Comparison of ENCODE assay signal across 26 mouse cellular contexts in genomic region chr10:60889792-60890191, GRCm38 (mm10). TPM values are rescaled to one million over a fixed set of nuclear protein-coding genes. Genes with fewer than 3 reads are reported as not detected.
DNase-seq lines count a peak whose midpoint lies in the region; ATAC-seq and TF ChIP-seq lines count a peak whose summit lies in the region.
"Had no signal": no experiment of that assay in that cellular context is flagged by ENCODE, and none has a peak within 500 bp of the region (broad histone marks: within the 10 kb centered on the region; RNA-seq: fewer than 3 reads in every experiment).

No protein-coding gene starts in this region.

- H3K27me3 ChIP-seq in hindbrain, postnatal 0 days (ENCODE audit: insufficient read depth, low read length) = no peaks in the 10 kb centered on the region
- no peaks in the 10 kb centered on the region for H3K27me3 ChIP-seq in hindbrain, embryonic 16.5 days (replicated peaks; ENCODE audit: control insufficient read depth, insufficient read depth, low read length)
- no peaks in the 10 kb centered on the region for H3K27me3 ChIP-seq in midbrain, embryonic 14.5 days (ENCODE audit: control insufficient read depth, insufficient read depth, low read length)
- H3K27me3 ChIP-seq in midbrain, embryonic 15.5 days (replicated peaks) = no peaks in the 10 kb centered on the region
- H3K27me3 ChIP-seq: limb, embryonic 13.5 days; liver, embryonic 13.5 days; neural tube, embryonic 12.5 days had no signal

- no peak overlapping the region for H3K27ac ChIP-seq in hindbrain, postnatal 0 days
- no peak overlapping the region for H3K27ac ChIP-seq in hindbrain, embryonic 16.5 days (ENCODE audit: low read depth, low read length)
- H3K27ac ChIP-seq in midbrain, embryonic 14.5 days (replicated peaks; ENCODE audit: low read depth, low read length) = no peak overlapping the region
- no peak overlapping the region for H3K27ac ChIP-seq in midbrain, embryonic 15.5 days
- H3K27ac ChIP-seq: embryonic facial prominence, embryonic 10.5 days; gastrocnemius, adult 2 months; heart, embryonic 10.5 days; hindbrain, embryonic 12.5 days; limb, embryonic 13.5 days; liver, embryonic 13.5 days; neural tube, embryonic 12.5 days; stomach, postnatal 0 days had no signal

- WGBS in hindbrain, postnatal 0 days = 53% methylated on average over 13 of the region's 13 CpGs
- WGBS in hindbrain, embryonic 16.5 days = 68% methylated on average over 13 of the region's 13 CpGs
- 73% methylated on average over 13 of the region's 13 CpGs for WGBS in midbrain, embryonic 14.5 days
- 64% methylated on average over 13 of the region's 13 CpGs for WGBS in midbrain, embryonic 15.5 days

- TF ChIP-seq POLR2A in brain, embryonic 14.5 days (IDR thresholded peaks at IDR 0.05; ENCODE audit: borderline replicate concordance, extremely low read depth, insufficient read depth, insufficient read length, poor library complexity, severe bottlenecking) = no peak

- no peak overlapping the region for H3K4me3 ChIP-seq in hindbrain, postnatal 0 days (ENCODE audit: low read length)
- H3K4me3 ChIP-seq in hindbrain, embryonic 16.5 days (ENCODE audit: low read length) = no peak overlapping the region
- H3K4me3 ChIP-seq in midbrain, embryonic 14.5 days (replicated peaks; ENCODE audit: low read depth, low read length) = no peak overlapping the region
- no peak overlapping the region for H3K4me3 ChIP-seq in midbrain, embryonic 15.5 days
- H3K4me3 ChIP-seq: embryonic facial prominence, embryonic 10.5 days; gastrocnemius, adult 2 months; heart, embryonic 10.5 days; hindbrain, embryonic 12.5 days; limb, embryonic 13.5 days; liver, embryonic 13.5 days; neural tube, embryonic 12.5 days had no signal

- H3K4me2 ChIP-seq in hindbrain, postnatal 0 days (ENCODE audit: low read depth, low read length) = no peak overlapping the region
- H3K4me2 ChIP-seq in hindbrain, embryonic 16.5 days (ENCODE audit: low read length) = no peak overlapping the region
- H3K4me2 ChIP-seq in midbrain, embryonic 14.5 days (ENCODE audit: low read length) = no peak overlapping the region
- no peak overlapping the region for H3K4me2 ChIP-seq in midbrain, embryonic 15.5 days
- H3K4me2 ChIP-seq: hindbrain, embryonic 12.5 days; limb, embryonic 13.5 days; liver, embryonic 13.5 days; lung, embryonic 14.5 days; neural tube, embryonic 12.5 days had no signal

- DNase-seq in cerebellum, postnatal 10 days = peak; percentile 37 to 43
- no peak for DNase-seq in cerebellum, postnatal 4 days (ENCODE audit: low spot score in 2 of 2)
- peak; percentile 31 for DNase-seq in hindbrain, postnatal 0 days (ENCODE audit: low spot score)
- DNase-seq in midbrain, embryonic 14.5 days = peak; percentile 40
- peak; percentile 73 for DNase-seq in brain, embryonic 14.5 days (ENCODE audit: low read depth)
- DNase-seq in c-Kit-positive CD71-positive TER-119-positive erythroid progenitor cells, embryonic 14.5 days (ENCODE audit: low spot score) = no peak
- DNase-seq: adrenal gland, adult 8-10 months; cerebellum, adult 11 months; cerebellum, postnatal 36 days; gastrocnemius, adult 2 months; kidney, postnatal 36 days; liver, embryonic 13.5 days; lung, embryonic 14.5 days; lung, postnatal 4 days; right cerebral cortex, adult 18-20 months; thymus, postnatal 14 days had no signal

- no peak for ATAC-seq in hindbrain, postnatal 0 days
- no peak for ATAC-seq in hindbrain, embryonic 16.5 days
- ATAC-seq in midbrain, embryonic 14.5 days (ENCODE audit: low FRiP score, low TSS enrichment) = no peak
- no peak for ATAC-seq in midbrain, embryonic 15.5 days (replicated peaks)
- ATAC-seq: intestine, embryonic 16.5 days; Patski had no signal

- TF ChIP-seq CTCF in hindbrain, postnatal 0 days (IDR thresholded peaks at IDR 0.05; ENCODE audit: low read depth) = peak; percentile 16; the same call in 1 of the 2 replicates
- TF ChIP-seq CTCF in brain, embryonic 14.5 days (IDR thresholded peaks at IDR 0.05; ENCODE audit: borderline replicate concordance, extremely low read depth, insufficient read depth, insufficient read length) = no peak

- no peaks in the 10 kb centered on the region for H3K9me3 ChIP-seq in hindbrain, postnatal 0 days (ENCODE audit: low read length)
- H3K9me3 ChIP-seq in hindbrain, embryonic 16.5 days (ENCODE audit: control insufficient read depth, low read length) = no peaks in the 10 kb centered on the region
- no peaks in the 10 kb centered on the region for H3K9me3 ChIP-seq in midbrain, embryonic 14.5 days (ENCODE audit: control insufficient read depth, low read length)
- H3K9me3 ChIP-seq in midbrain, embryonic 15.5 days = no peaks in the 10 kb centered on the region
- H3K9me3 ChIP-seq: embryonic facial prominence, embryonic 10.5 days; heart, embryonic 10.5 days; hindbrain, embryonic 12.5 days; limb, embryonic 13.5 days; liver, embryonic 13.5 days; neural tube, embryonic 12.5 days had no signal

- no peaks in the 10 kb centered on the region for H3K36me3 ChIP-seq in hindbrain, postnatal 0 days (ENCODE audit: insufficient read depth, low read length)
- no peaks in the 10 kb centered on the region for H3K36me3 ChIP-seq in hindbrain, embryonic 16.5 days (ENCODE audit: control insufficient read depth, insufficient read depth, low read length)
- H3K36me3 ChIP-seq in midbrain, embryonic 14.5 days (ENCODE audit: control insufficient read depth, insufficient read depth, low read length) = no peaks in the 10 kb centered on the region
- H3K36me3 ChIP-seq in midbrain, embryonic 15.5 days (replicated peaks) = no peaks in the 10 kb centered on the region
- H3K36me3 ChIP-seq: embryonic facial prominence, embryonic 10.5 days; heart, embryonic 10.5 days; hindbrain, embryonic 12.5 days; limb, embryonic 13.5 days; liver, embryonic 13.5 days; neural tube, embryonic 12.5 days had no signal

- no peak overlapping the region for H3K9ac ChIP-seq in hindbrain, postnatal 0 days (replicated peaks; ENCODE audit: low read length)
- H3K9ac ChIP-seq in hindbrain, embryonic 16.5 days (ENCODE audit: low read depth, low read length) = no peak overlapping the region
- H3K9ac ChIP-seq in midbrain, embryonic 14.5 days (replicated peaks; ENCODE audit: low read length) = no peak overlapping the region
- no peak overlapping the region for H3K9ac ChIP-seq in midbrain, embryonic 15.5 days
- H3K9ac ChIP-seq: hindbrain, embryonic 12.5 days; limb, embryonic 13.5 days; liver, embryonic 13.5 days; lung, embryonic 14.5 days; neural tube, embryonic 12.5 days had no signal

- no peaks in the 10 kb centered on the region for H3K4me1 ChIP-seq in hindbrain, postnatal 0 days (ENCODE audit: insufficient read depth, low read length)
- peaks cover 11% of the 10 kb centered on the region for H3K4me1 ChIP-seq in hindbrain, embryonic 16.5 days (ENCODE audit: control insufficient read depth, insufficient read depth, low read depth, low read length)
- peaks cover 28% of the 10 kb centered on the region for H3K4me1 ChIP-seq in midbrain, embryonic 14.5 days (ENCODE audit: control insufficient read depth, insufficient read depth, low read length)
- peaks cover 39% of the 10 kb centered on the region for H3K4me1 ChIP-seq in midbrain, embryonic 15.5 days
- H3K4me1 ChIP-seq: liver, embryonic 13.5 days had no signal

RNA-seq across cellular contexts. Expression of gene Unc5b, which starts 58.4 kb away (rescaled TPM):
- 25.7 and 27.3 TPM in 2 replicates for total RNA-seq in hindbrain, postnatal 0 days (2014; rRNA removed)
- 1.8 TPM in 2 replicates for polyA plus RNA-seq in hindbrain, postnatal 0 days (2015; fragmentation: Nextera tagmentation; extraction: Ambion mirVana)
- polyA plus RNA-seq in hindbrain, embryonic 16.5 days (2015; fragmentation: Nextera tagmentation; extraction: Ambion mirVana) = 2.6 and 3.1 TPM in 2 replicates
- polyA plus RNA-seq in midbrain, embryonic 14.5 days (2014; fragmentation: Nextera tagmentation; extraction: Ambion mirVana) = 2.4 and 2.8 TPM in 2 replicates
- polyA plus RNA-seq in midbrain, embryonic 15.5 days (2015; fragmentation: Nextera tagmentation; extraction: Ambion mirVana) = 2.8 and 2.9 TPM in 2 replicates
- 6.3 and 12.7 TPM in 2 replicates for polyA plus RNA-seq in brain, embryonic 14.5 days (2012; rRNA removed)

Comparison
In these comparisons a context has a peak if more than half of its experiments do, and no peak if none do; other contexts are left out.
1. DNase-seq: peak in cerebellum, postnatal 10 days (2 of 2), hindbrain, postnatal 0 days (single experiment), midbrain, embryonic 14.5 days (single experiment) and brain, embryonic 14.5 days (single experiment); none in cerebellum, postnatal 4 days (0 of 2) and c-Kit-positive CD71-positive TER-119-positive erythroid progenitor cells, embryonic 14.5 days (single experiment).